Mouse (Mus musculus): ENCODE results near the gene Kcnip4. TPM values are rescaled to one million over a fixed set of nuclear protein-coding genes. Genes with fewer than 3 reads are reported as not detected.

Kcnip4 gene
- polyA plus RNA-seq, 1 experiment from 2014 or later = 3.0 TPM

GRCm38 (mm10) chr5:48599481-48600040 lies 925.1 kb downstream of the Kcnip4 start:
- Histone ChIP-seq H3K9ac (replicated peaks) (0 out of 2 replicates have a peak overlapping the region, but pooled peaks have one; percentile 26), H3K4me1 (peaks cover 13% of the 10 kb centered on the region), H3K9me3 (no peaks in the 10 kb centered on the region), H3K4me3 (peak overlapping the region; percentile 32), H3K36me3 (no peaks in the 10 kb centered on the region), H3K27ac (replicated peaks) (no peak overlapping the region), H3K27me3 (0 out of 2 replicates have a peak, but pooled peaks cover 3% of the 10 kb centered on the region), H3K4me2 (replicated peaks) (peak overlapping the region; percentile 54)
- under 1% methylated on average over 12 of the region's 12 CpGs for WGBS
- ATAC-seq (ENCODE audit: low FRiP score, low read depth) = peak; percentile 80

GRCm38 (mm10) chr5:48588014-48588413 lies 936.7 kb downstream of the Kcnip4 start:
- no peak overlapping the region for H3K4me3 ChIP-seq
- no peak overlapping the region for H3K9ac ChIP-seq (replicated peaks)
- H3K9me3 ChIP-seq = no peaks in the 10 kb centered on the region
- H3K4me1 ChIP-seq = no peaks in the 10 kb centered on the region
- no peaks in the 10 kb centered on the region for H3K27me3 ChIP-seq
- no peak overlapping the region for H3K4me2 ChIP-seq (replicated peaks)
- H3K36me3 ChIP-seq = no peaks in the 10 kb centered on the region
- ATAC-seq (ENCODE audit: low FRiP score, low read depth) = no peak
- no peak overlapping the region for H3K27ac ChIP-seq (replicated peaks)

- no peak overlapping the region for H3K4me3 ChIP-seq
- ATAC-seq (ENCODE audit: low FRiP score, low read depth) = no peak
- no peaks in the 10 kb centered on the region for H3K27me3 ChIP-seq
- H3K9ac ChIP-seq (replicated peaks) = no peak overlapping the region
- 81% methylated on average over 1 of the region's 1 CpGs for WGBS
- H3K36me3 ChIP-seq = no peaks in the 10 kb centered on the region
- H3K9me3 ChIP-seq = no peaks in the 10 kb centered on the region
- H3K4me2 ChIP-seq (replicated peaks) = no peak overlapping the region
- H3K4me1 ChIP-seq = no peaks in the 10 kb centered on the region
- no peak overlapping the region for H3K27ac ChIP-seq (replicated peaks)
These were observed 941.3 kb downstream of the Kcnip4 start for GRCm38 (mm10) chr5:48583431-48583830.

GRCm38 (mm10) chr5:48563996-48564587 lies 960.6 kb downstream of the Kcnip4 start:
- WGBS = 87% methylated on average over 3 of the region's 3 CpGs
- H3K9ac ChIP-seq (replicated peaks) = no peak overlapping the region
- H3K4me1 ChIP-seq = no peaks in the 10 kb centered on the region
- no peak for ATAC-seq (ENCODE audit: low FRiP score, low read depth)
- H3K27me3 ChIP-seq = no peaks in the 10 kb centered on the region
- H3K36me3 ChIP-seq = no peaks in the 10 kb centered on the region
- H3K4me3 ChIP-seq = no peak overlapping the region
- no peaks in the 10 kb centered on the region for H3K9me3 ChIP-seq
- H3K4me2 ChIP-seq (replicated peaks) = no peak overlapping the region
- H3K27ac ChIP-seq (replicated peaks) = no peak overlapping the region

- H3K27me3 ChIP-seq = no peaks in the 10 kb centered on the region
These were observed 973.0 kb downstream of the Kcnip4 start for GRCm38 (mm10) chr5:48551753-48552152.

GRCm38 (mm10) chr5:48545825-48546224 lies 978.9 kb downstream of the Kcnip4 start:
- H3K27me3 ChIP-seq = no peaks in the 10 kb centered on the region
- H3K4me2 ChIP-seq (replicated peaks) = no peak overlapping the region
- no peaks in the 10 kb centered on the region for H3K9me3 ChIP-seq
- no peak overlapping the region for H3K27ac ChIP-seq (replicated peaks)
- H3K4me3 ChIP-seq = no peak overlapping the region
- no peak for ATAC-seq (ENCODE audit: low FRiP score, low read depth)
- WGBS = 91% methylated on average over 3 of the region's 3 CpGs
- no peaks in the 10 kb centered on the region for H3K36me3 ChIP-seq
- no peak overlapping the region for H3K9ac ChIP-seq (replicated peaks)
- H3K4me1 ChIP-seq = no peaks in the 10 kb centered on the region

More at GRCm38 (mm10) chr5:48551753-48552152, 973.0 kb downstream of the Kcnip4 start:
- Histone ChIP-seq H3K4me2 (replicated peaks) (no peak overlapping the region), H3K36me3 (no peaks in the 10 kb centered on the region), H3K4me1 (no peaks in the 10 kb centered on the region), H3K27ac (replicated peaks) (no peak overlapping the region), H3K4me3 (no peak overlapping the region), H3K9me3 (no peaks in the 10 kb centered on the region), H3K9ac (replicated peaks) (no peak overlapping the region)
- WGBS = 83% methylated on average over 4 of the region's 4 CpGs
- ATAC-seq (ENCODE audit: low FRiP score, low read depth) = no peak

GRCm38 (mm10) chr5:48544784-48545734 lies 979.6 kb downstream of the Kcnip4 start:
- Histone ChIP-seq H3K4me1 (no peaks in the 10 kb centered on the region), H3K9me3 (no peaks in the 10 kb centered on the region), H3K27me3 (no peaks in the 10 kb centered on the region), H3K4me2 (replicated peaks) (no peak overlapping the region), H3K27ac (replicated peaks) (no peak overlapping the region), H3K36me3 (no peaks in the 10 kb centered on the region), H3K9ac (replicated peaks) (no peak overlapping the region), H3K4me3 (no peak overlapping the region)
- 29% methylated on average over 5 of the region's 5 CpGs for WGBS
- peak; percentile 69; the same call in 1 of the 2 replicates for ATAC-seq (ENCODE audit: low FRiP score, low read depth)

GRCm38 (mm10) chr5:48518035-48518434 lies 1006.7 kb downstream of the Kcnip4 start:
- H3K9ac ChIP-seq (replicated peaks) = no peak overlapping the region
- H3K36me3 ChIP-seq = no peaks in the 10 kb centered on the region
- H3K9me3 ChIP-seq = no peaks in the 10 kb centered on the region
- peaks cover 4% of the 10 kb centered on the region; the same call in 1 of the 2 replicates for H3K4me1 ChIP-seq
- H3K27ac ChIP-seq (replicated peaks) = no peak overlapping the region
- no peak for ATAC-seq (ENCODE audit: low FRiP score, low read depth)
- no peak overlapping the region for H3K4me2 ChIP-seq (replicated peaks)
- no peak overlapping the region for H3K4me3 ChIP-seq
- 80% methylated on average over 4 of the region's 4 CpGs for WGBS
- no peaks in the 10 kb centered on the region for H3K27me3 ChIP-seq

- 0 out of 2 replicates have a peak, but pooled peaks have one; percentile 34 for ATAC-seq (ENCODE audit: low FRiP score, low read depth)
- Histone ChIP-seq H3K9ac (replicated peaks) (no peak overlapping the region), H3K27me3 (no peaks in the 10 kb centered on the region), H3K4me3 (no peak overlapping the region), H3K27ac (replicated peaks) (no peak overlapping the region), H3K4me2 (replicated peaks) (no peak overlapping the region), H3K4me1 (peaks cover 4% of the 10 kb centered on the region; the same call in 1 of the 2 replicates), H3K36me3 (no peaks in the 10 kb centered on the region), H3K9me3 (no peaks in the 10 kb centered on the region)
- 68% methylated on average over 1 of the region's 1 CpGs for WGBS
These were observed 1011.4 kb downstream of the Kcnip4 start for GRCm38 (mm10) chr5:48513354-48513753.

GRCm38 (mm10) chr5:48511357-48511756 lies 1013.4 kb downstream of the Kcnip4 start:
- Histone ChIP-seq H3K4me2 (replicated peaks) (no peak overlapping the region), H3K4me3 (no peak overlapping the region), H3K4me1 (peaks cover 4% of the 10 kb centered on the region; the same call in 1 of the 2 replicates), H3K9me3 (no peaks in the 10 kb centered on the region), H3K27me3 (no peaks in the 10 kb centered on the region), H3K36me3 (no peaks in the 10 kb centered on the region), H3K27ac (replicated peaks) (no peak overlapping the region), H3K9ac (replicated peaks) (no peak overlapping the region)
- no peak for ATAC-seq (ENCODE audit: low FRiP score, low read depth)
- WGBS = 75% methylated on average over 1 of the region's 1 CpGs

- ATAC-seq (ENCODE audit: low FRiP score, low read depth) = no peak
- no peak overlapping the region for H3K27ac ChIP-seq (replicated peaks)
- no peaks in the 10 kb centered on the region for H3K9me3 ChIP-seq
- no peak overlapping the region for H3K9ac ChIP-seq (replicated peaks)
- H3K36me3 ChIP-seq = no peaks in the 10 kb centered on the region
- no peak overlapping the region for H3K4me3 ChIP-seq
- peaks cover 4% of the 10 kb centered on the region; the same call in 1 of the 2 replicates for H3K4me1 ChIP-seq
- WGBS = 76% methylated on average over 12 of the region's 12 CpGs
- no peak overlapping the region for H3K4me2 ChIP-seq (replicated peaks)
- H3K27me3 ChIP-seq = no peaks in the 10 kb centered on the region
These were observed 1014.5 kb downstream of the Kcnip4 start for GRCm38 (mm10) chr5:48510241-48510640.

All from midbrain, embryonic 12.5 days (tissue).